Mouse (Mus musculus) erythroblast, adult 5-6 weeks (primary cell): ENCODE data around the gene Tent4b. TPM values are rescaled to one million over a fixed set of nuclear protein-coding genes. Genes with fewer than 3 reads are reported as not detected.
"Not testable (repeated sequence)": the region's sequence is repeated elsewhere in the genome, so short reads cannot be mapped to it uniquely, and the experiment has no call there.

Source experiments
- ATAC-seq: replicated peaks from 2 replicates; pipeline ENCODE4 v1.8.0; 2016; ENCODE audit warnings: moderate number of reproducible peaks, mild to moderate bottlenecking, moderate TSS enrichment, inconsistent platforms; ENCODE audit not compliant: poor library complexity, low FRiP score, severe bottlenecking
- total RNA-seq, 2 experiments: library from RNA; stranded (forward) in 1 of 2; stranded (reverse) in 1 of 2; fragments of 150-400 nt in 1 of 2; fragments of 200-764, 138-1000 nt in 1 of 2; gene quantifications; 2 replicates each; pipeline versions ENCODE4 v1.2.3 to v1.2.4; 2015 to 2017; ENCODE audit warnings: low replicate concordance in 2 of 2

Tent4b gene
- total RNA-seq (2015; ENCODE audit: low replicate concordance) (10.0 and 12.3 TPM in 2 replicates), total RNA-seq (2017; ENCODE audit: low replicate concordance) (6.6 and 15.5 TPM in 2 replicates)

DNA sequence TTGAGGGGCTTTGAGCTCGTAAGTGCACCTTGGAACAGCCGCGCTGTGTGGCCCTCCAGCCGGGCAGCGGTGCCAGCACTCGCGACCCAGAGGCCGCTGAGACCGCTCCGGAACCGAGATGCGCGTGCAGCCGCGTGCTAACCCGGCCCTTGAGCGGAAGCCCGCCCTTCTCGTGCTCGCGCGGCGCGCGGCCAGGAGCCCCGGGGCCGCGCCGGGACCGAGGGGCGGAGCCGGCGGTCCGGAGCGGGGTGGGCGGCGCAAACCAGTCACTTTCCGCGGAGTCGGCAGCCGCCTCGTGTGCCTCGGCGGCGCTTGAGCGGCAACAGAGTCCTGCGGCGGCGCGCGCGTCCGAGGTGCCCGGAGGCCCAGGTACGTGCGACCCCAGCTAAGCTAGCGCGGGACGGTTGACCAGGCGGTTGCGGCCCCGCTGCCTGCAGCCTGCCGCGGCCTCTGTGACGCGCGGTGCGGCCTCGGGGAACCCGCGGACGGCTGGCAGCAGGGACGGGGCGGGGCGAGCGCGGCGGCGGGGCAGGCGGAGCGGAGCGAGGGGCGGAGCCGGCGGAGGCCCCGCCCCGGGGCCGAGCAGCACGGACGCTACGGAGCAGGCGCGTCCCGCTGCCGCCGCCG is at the start of gene Tent4b:
Tent4b (plus strand) TSS at position 269 of the 627 bp plus-strand sequence.
- peak; percentile 85 for ATAC-seq

GRCm38 (mm10) chr8:88150910-88151371 is 48.1 kb upstream of the Tent4b start:
- ATAC-seq: no peak; the same call in 1 of the 2 replicates

DNA sequence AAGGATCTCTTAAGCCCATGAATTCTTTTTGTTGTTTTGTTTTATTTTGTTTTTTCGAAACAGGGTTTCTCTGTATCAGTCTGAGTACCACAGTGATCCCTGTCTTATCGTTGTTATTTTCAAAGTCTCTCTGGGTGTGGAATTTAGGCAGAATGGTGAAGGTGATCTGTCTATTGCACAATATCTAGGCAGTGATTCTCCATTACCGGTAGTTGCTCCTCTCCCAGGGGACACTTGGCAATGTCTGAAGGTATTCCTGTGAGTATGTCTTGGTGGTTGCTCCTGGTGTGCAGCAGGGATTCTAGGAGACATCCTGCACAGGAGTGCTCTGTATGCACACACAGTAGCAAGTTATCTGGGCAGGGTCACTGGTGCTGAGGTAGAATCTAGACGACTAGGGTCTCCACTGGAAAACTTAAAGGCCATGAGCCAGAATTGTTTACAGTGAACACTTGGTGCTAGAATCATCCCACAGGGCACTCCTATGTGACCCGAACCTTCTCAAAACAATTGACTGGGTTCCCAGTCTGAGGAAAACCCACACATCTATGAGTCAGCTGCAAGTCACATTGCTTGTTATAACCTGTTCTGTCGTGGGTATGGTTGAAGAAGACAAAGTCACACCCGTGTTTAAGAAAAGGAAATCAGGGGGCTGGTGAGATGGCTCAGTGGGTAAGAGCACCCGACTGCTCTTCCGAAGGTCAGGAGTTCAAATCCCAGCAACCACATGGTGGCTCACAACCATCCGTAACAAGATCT is 38.6 kb upstream of the Tent4b start:
- ATAC-seq: no peak

- peak; percentile 92 for ATAC-seq
These were observed 37.6 kb upstream of the Tent4b start for GRCm38 (mm10) chr8:88161439-88161838.

DNA sequence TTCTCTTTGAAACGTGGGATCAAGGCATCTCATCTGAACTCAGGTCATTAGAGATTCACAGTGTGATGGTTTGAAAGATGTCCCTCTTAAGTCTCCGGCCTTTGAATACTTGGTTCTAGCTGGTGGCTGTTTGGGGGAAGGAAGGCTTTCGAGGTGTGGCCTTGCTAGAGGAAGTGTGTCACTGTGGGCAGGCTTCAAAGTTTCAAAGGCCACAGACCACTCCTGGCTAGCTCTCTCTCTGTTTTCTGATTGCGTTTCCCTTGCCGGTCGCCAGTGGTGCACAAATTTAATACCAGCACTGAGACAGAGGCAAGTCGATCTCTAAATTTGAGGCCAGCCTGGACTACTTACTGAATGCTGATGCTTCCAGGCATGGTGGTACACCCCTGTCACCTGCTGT is 23.7 kb upstream of the Tent4b start:
- no peak for ATAC-seq

DNA sequence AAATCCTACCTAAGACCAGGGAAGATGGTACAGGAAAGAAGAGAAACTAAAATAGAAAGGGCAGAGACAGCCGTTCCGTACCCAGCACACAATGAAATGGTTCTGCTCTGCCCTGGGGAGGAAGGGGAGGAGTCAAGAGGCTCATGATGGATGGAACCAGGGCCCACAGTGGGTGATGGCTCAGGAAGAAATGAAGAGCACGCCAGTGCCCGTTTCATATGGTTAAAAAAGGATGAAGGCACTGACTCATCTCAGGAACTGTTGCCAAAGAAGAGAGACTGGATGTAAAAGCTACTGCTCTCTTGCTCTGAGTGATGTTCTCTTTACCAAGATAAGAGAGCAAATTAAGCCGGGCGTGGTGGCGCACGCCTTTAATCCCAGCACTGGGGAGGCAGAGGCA is 21.7 kb upstream of the Tent4b start:
- ATAC-seq: no peak

GRCm38 (mm10) chr8:88183121-88183520 is 15.9 kb upstream of the Tent4b start:
- no peak for ATAC-seq

- ATAC-seq: no peak
These were observed 14.1 kb upstream of the Tent4b start for GRCm38 (mm10) chr8:88184914-88185313.

DNA sequence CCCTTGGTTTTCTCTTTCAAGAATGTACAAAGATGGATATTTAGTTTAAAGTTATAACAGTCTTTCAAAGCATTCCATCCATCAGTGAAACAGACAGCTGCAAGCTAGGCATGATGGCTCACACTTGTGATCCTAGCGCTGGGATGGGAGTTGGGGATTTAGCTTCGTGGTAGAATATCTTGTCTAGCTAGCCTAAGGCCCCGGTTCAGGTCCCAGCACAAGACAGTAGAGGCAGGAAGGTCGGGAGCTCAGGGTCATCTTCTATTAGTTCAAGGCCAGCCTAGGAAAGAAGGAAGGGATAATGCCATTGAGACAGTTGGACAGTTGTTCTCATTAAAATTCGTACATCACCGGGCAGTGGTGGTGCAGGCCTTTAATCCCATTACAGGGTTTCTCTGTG is 13.3 kb upstream of the Tent4b start:
- ATAC-seq: no peak

- ATAC-seq: no peak
These were observed 1.7 kb upstream of the Tent4b start for GRCm38 (mm10) chr8:88197328-88197727.

GRCm38 (mm10) chr8:88198551-88198944 is 465 bp upstream of the Tent4b start:
- no peak for ATAC-seq

DNA sequence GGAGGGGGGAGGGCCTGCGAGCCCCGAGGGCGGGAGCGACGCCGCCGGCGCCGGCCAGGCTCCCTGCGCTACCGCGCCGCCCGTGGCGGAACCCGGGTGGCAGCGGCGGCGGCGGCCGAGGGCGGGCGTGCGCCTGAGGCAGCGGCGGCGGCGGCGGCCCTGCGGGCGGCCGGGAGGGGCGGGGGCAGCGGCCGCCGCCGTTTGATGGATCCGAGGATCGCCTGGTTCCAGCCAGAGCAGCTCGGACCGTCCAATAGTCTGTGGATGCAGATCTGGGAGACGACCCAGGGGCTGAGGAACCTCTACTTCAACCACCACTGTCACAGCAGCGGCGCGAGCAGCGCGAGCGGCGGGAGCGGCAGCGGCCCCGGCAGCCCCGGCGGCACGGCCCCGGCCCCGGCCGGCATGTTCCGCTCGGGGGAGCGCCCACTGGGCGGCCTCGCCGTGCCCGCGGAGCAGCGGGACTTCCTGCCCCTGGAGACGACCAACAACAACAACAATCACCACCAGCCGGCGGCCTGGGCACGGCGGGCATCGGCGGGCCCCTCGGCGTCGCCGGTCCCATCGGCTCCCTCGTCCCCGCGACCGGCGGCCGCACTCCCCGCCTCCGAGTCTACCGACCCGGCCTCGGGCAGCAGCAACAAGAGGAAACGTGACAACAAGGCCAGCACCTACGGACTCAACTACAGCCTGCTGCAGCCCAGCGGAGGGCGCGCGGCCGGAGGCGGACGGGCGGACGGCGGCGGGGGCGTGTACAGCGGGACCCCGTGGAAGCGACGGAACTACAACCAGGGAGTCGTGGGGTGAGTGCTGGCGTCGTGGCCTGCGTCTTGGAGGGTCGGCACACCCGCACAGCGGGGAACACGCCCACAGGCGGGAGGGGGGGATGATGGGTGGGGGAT is 938 bp downstream of the Tent4b start:
- ATAC-seq: peak; percentile 31

- no peak for ATAC-seq
These were observed 1.9 kb downstream of the Tent4b start for GRCm38 (mm10) chr8:88200724-88201495.

DNA sequence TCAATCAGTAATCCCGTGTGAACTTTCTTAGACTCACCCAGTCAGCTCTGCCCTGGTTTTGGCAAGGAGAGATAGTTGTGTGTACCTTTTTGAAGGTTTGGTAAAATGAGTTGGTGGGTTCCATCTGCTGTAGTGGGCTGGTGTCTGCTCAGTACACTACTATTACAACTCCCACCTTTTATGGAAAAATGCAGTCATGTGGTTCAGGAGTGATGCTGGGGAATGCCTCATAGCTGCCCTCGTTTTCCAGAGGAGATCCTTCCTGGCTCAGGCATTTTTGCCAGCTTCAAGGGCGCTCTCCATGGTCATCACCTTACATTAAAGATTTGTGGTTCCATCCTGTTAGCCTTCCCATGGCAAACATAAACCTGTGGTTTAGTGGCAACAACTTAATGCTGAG is 2.6 kb downstream of the Tent4b start:
- ATAC-seq: no peak

GRCm38 (mm10) chr8:88206016-88206415 is 7.0 kb downstream of the Tent4b start:
- ATAC-seq: no peak

DNA sequence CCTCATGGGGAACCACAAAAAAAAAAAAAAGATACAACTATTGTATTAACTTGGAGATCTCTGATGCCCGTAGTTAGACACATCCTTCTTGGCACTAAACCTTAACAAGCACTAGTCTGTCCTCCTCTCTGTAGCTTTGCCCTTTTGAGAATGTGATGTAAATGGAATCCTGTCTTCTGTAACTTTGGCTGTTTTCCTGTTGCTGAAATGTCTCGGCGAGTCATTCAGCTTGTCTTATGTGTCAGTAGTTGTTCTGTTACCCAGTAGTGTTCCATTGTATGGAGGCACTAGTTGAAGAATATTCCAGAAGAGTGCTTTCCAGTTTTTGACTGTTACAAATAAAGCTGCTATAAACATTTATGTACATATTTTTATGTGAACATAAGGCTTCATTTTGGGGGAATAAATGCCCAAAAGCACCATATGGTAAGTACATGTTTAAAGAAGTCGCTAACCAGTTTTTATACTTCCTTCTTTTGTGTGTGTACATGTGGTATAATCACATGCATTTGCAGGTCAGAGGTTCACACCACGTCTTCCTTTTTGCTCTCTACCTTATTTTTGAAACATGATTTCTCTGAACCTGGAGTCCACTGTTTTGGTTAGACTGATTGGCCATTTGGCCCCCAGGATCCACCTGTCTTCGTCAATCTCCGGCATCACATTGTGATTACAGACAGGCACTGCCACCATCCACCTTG is 8.3 kb downstream of the Tent4b start:
- ATAC-seq: no peak

GRCm38 (mm10) chr8:88209930-88210827 is 11.2 kb downstream of the Tent4b start:
- ATAC-seq: not testable (repeated sequence)

- ATAC-seq: no peak
These were observed 22.3 kb downstream of the Tent4b start for GRCm38 (mm10) chr8:88221353-88221752.
